Mouse (Mus musculus) heart, postnatal 0 days (tissue): ENCODE measurements at regions not wholly inside any gene's neighbourhood (a gene's known extent, or its start where the extent isn't known, plus 50 kb on each side); places are given as distances from the start of the nearest gene placed in this dataset.
"Not testable (repeated sequence)": the region's sequence is repeated elsewhere in the genome, so short reads cannot be mapped to it uniquely, and the experiment has no call there.

Source experiments
- CTCF ChIP-seq: IDR thresholded peaks from 2 replicates; pipeline ENCODE4 v1.5.1; 2016; ENCODE audit warnings: antibody characterized with exemption, control low read depth, low read depth
- EP300 ChIP-seq: IDR thresholded peaks from 2 replicates; pipeline ENCODE4 v1.6.1; 2016; ENCODE audit warnings: antibody characterized with exemption, low read depth

DNA sequence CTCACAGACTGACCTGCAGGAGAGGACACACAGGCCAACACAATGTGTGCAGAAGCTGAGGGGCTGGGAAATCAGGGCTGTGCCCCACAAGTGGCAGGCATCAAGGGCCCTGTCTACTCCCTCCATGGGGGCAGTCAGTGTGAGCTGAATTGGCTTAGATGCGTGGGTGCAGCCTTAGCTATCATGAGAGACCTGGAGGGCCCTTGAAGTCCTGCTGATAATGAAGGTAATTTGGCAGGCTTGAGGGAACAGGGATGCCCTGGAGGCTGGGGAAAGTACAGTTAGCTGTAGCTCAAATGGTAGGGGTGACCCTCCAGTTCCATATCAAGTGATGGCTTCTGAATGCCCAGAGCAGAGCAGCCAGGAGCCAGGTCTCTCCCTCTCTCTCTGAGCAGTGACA, 53.9 kb upstream of the Xiap start:
- not testable (repeated sequence) for TF ChIP-seq CTCF, EP300
